Mouse (Mus musculus) c-Kit-positive CD71-positive TER-119-positive erythroid progenitor cells, embryonic 14.5 days (primary cell): Measurements from ENCODE around the gene Kdm5a.
A peak's percentile ranks its signal among the peaks of the same experiment; 100 is the strongest.

Source experiments
- DNase-seq: peaks from one replicate; pipeline ENCODE4 v3.0.0-alpha.2; 2013; ENCODE audit warnings: low spot score

The Kdm5a gene

GRCm38 (mm10) chr6:120363688-120364522 lies at the start of gene Kdm5a, which contains the start of gene Ccdc77:
Kdm5a (plus strand) TSS chr6:120364124.
Ccdc77 (minus strand) TSS chr6:120364374.
- DNase-seq: peak; percentile 89

GRCm38 (mm10) chr6:120318303-120318940 lies 45.5 kb upstream of the Kdm5a start:
- DNase-seq: no peak

DNA sequence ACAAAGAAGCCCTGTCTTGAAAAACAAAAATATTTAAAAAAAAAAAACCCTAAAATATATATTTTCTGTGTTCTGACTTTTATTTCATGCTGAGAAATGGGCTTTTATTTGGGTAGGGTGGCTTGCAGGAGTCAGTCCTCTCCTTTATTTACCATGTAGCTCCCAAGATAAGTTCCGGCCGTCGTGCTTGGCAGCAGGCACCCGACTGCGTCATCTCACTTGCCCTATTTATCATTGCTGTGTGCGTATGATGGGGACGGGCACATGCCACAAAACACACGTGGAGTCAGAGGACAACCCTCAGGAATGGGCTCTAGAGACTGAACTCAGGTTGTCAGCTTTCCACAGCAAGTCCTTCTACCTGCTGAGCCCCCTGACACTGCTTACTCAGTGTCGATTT lies 44.8 kb upstream of the Kdm5a start:
- DNase-seq: no peak

- no peak for DNase-seq
Observed at GRCm38 (mm10) chr6:120320369-120320768, 43.6 kb upstream of the Kdm5a start.

DNA sequence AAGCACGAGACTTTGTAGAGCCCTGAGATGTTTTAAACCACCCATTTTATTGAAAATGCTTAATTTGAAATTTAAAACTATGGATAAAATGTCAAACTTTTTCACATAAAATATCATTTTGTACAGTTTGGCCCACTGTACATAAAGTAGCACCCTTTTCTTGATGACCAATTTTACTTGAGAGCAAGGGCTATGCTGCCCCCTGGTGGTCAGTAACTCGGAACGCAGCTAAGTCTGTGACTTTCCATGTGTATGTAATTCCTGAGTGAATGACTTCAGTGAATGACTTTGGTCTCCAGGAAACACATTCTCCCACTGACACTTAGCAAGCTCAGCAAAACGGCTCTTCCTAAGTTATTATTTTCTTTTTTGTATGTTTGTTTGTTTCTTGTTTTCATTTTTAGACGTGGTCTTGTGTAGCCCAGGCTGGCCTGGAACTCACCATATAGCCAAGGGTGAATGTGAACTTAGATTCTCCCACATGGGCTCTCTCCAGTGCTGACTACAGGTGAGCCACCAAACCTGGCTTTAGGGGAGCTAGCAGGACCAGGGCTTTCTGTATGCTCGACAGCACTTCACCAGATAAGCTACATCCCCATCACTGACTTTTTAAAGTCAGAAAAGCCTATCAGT lies 39.5 kb upstream of the Kdm5a start:
- peak; percentile 80 for DNase-seq

GRCm38 (mm10) chr6:120332351-120332750 lies 31.6 kb upstream of the Kdm5a start:
- DNase-seq: no peak

DNA sequence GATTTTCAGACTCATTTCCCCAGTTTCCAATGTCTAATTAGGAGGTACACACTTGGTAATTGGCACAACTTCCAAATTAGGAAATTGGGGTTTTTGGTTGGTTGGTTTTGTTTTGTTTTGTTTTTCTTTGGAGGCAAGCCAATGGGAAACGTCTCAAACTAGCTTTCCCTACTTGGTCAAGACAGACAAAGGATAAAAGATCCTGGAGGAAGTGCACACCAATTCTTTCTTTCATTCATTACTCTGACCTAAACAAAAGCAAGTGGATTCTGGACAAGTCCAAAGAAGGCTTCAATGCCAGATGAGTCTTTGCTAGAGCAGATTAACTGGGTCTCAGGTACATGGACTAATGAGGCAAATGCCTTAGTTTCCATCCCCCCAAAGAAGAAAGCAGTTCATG lies 19.9 kb upstream of the Kdm5a start:
- DNase-seq: no peak

GRCm38 (mm10) chr6:120349018-120349417 lies 14.9 kb upstream of the Kdm5a start:
- DNase-seq: no peak

DNA sequence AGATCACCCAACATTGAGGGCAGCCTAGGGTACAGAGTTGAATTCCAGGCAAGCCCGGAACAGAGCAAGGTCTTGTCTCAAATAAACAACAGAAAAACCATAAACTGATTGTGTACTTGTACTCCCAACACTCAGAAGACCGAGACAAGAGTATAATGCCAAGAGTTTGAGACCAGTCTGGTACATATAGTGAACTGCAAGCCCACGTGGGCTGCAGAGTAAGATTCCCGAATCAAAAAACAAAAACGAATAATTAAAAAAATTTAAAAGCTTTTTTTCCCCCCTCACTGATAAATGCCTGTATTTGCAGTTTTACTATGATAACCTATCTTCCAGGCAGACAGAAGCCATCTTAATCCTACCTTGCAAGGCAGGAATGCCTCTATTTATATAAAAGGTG lies 7.4 kb upstream of the Kdm5a start:
- peak; percentile 19 for DNase-seq

DNA sequence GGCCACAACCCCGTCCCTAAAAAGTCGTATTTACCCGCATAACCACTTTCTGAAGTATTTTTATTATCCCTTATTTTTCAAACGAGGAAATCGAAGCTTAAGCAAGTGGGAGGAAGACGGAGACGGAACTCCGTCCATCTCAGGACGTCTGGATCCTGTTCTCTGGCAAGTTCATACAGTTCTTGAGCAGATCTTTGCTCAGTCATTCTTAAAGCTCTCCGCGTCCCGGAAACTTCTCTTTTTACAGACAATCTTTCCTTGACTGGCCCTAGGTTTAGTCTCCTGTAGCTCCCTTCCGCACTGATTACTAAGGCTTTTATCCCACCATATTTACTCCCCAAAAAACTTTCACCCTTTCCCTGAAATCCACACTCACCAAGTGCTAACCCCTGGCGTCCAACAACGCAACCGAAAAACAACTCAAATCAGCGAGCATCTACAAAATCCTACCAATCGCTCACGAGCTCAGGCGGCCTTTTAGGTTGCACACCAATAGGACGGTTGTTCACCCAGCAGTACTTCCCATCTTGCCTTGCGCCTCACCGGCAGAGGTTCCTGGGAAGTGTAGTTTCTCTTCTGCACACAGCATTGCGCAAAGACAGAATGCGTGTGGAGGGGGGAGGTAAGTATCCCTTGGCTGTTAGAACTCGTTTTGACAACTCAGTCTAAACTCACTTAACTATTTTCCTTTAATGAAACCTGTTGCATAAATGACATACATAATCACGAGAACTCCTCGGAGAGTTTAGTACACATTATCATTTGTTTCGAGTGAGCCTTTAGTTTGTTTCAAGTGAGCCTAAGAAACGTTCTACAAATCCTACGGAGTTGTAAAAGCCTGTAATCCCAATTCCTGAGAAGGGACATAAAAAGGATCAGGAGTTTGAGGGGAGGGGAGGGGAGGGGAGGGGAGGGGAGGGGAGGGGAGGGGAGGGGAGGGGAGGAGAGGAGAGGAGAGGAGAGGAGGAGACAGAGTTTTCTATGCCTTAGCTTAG lies 6.7 kb upstream of the Kdm5a start:
- peak; percentile 92 for DNase-seq

DNA sequence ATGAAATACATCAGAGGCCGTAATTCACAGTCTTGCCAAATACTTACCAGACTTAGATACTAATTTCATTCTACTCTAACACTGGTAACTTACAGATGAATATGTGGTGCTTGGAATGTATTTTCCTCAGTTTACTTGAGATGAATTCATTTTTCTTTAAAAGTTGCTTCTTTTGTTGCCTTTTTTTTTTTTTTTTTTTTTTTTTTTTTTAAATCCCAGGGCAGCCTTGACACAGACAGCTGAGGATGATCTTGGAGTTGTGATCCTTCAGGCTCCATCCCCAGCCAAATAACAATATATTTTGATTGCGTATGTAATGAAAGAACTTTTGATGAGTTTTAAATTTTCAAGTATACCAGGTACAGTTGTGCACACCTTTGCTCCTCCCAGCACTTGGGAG lies 1.8 kb upstream of the Kdm5a start:
- no peak for DNase-seq

GRCm38 (mm10) chr6:120362774-120363687 lies 893 bp upstream of the Kdm5a start:
- DNase-seq: peak; percentile 50

DNA sequence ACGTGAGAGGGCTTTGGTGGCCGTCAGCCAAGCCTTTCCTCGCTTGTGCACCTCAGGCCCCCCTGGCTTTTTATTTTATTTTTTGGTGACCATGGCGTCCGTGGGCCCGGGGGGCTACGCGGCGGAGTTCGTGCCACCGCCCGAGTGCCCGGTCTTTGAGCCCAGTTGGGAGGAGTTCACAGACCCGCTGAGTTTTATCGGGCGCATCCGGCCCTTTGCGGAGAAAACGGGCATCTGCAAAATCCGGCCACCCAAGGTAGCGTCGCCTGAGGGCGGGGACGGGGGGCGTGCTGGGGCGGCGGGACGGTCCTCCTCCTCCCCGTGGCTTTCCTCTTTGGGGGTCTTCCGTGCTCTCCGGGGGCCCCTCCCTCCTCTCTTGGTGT lies 590 bp downstream of the Kdm5a start:
- no peak for DNase-seq

DNA sequence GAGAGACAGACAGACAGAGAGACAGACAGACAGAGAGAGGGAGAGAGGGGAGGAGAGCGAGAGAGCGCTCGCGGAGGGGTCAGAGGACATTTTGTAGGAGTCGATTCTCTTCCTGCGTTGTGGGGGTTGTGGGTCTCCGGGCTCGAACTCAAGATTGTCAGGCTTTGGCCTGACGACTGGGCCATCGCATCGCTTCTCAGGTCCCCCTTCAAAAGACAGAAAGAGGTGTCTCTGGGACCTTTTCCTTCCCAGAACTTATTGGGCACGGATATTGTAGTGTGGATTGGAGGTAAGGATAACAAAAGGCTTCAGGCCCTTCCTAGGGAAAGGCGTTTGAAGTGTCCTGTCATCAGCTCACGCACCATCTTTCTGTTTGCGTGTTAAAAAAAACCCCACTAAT lies 1.1 kb downstream of the Kdm5a start:
- peak; percentile 26 for DNase-seq

- no peak for DNase-seq
Observed at GRCm38 (mm10) chr6:120376736-120377135, 12.8 kb downstream of the Kdm5a start.

- DNase-seq: no peak
Observed at GRCm38 (mm10) chr6:120390054-120390453, 26.1 kb downstream of the Kdm5a start.

- DNase-seq: peak; percentile 34
Observed at GRCm38 (mm10) chr6:120392811-120393210, 28.9 kb downstream of the Kdm5a start.

- peak; percentile 20 for DNase-seq
Observed at GRCm38 (mm10) chr6:120395622-120396345, 31.9 kb downstream of the Kdm5a start.

GRCm38 (mm10) chr6:120403936-120404335 lies 40.0 kb downstream of the Kdm5a start:
- no peak for DNase-seq

DNA sequence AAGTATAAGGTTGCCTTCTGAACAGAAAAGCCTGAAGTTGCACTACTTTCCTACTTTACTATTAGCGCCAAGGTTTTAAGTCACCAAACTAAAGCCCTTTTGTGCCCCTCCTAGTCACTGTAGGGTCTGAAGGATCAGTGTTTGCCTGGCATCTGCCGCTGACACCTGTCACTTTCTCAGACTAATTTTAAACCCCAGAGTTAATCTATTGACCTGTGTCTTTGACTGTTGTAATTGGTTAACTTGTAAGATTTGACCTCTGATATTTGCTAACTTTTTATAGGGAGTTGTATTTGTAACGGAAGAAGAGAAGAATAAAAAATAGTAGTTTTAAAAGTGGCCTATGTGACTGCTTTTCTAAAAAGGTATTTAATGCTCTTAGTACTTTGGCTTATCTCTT lies 74.2 kb downstream of the Kdm5a start:
- DNase-seq: no peak
